Mouse (Mus musculus) bone marrow, adult 2 months (tissue): ENCODE data around the gene Adcy4. TPM values are rescaled to one million over a fixed set of nuclear protein-coding genes. Genes with fewer than 3 reads are reported as not detected.

Experiments used
- H3K27ac ChIP-seq: fragments of 200-500 bp; 2 replicates; pipeline ENCODE4 v1.5.1; 2012; ENCODE audit warnings: low read depth, mild to moderate bottlenecking, control low read depth, inconsistent platforms, low read length; ENCODE audit not compliant: control insufficient read depth, poor library complexity, insufficient read depth
- H3K4me1 ChIP-seq: fragments of 200-500 bp; 2 replicates; pipeline ENCODE4 v1.6.1; 2011; ENCODE audit warnings: low read length; ENCODE audit not compliant: control insufficient read depth, insufficient read depth
- H3K4me3 ChIP-seq: fragments of 200-500 bp; replicated peaks from 2 replicates; pipeline ENCODE3; 2011; ENCODE audit warnings: mild to moderate bottlenecking, low read depth, low read length, control low read depth; ENCODE audit not compliant: control insufficient read depth
- CTCF ChIP-seq: fragments of 200-500 bp; IDR thresholded peaks from 2 replicates; pipeline ENCODE4 v1.5.1; 2011; ENCODE audit warnings: low read length, control low read depth; ENCODE audit not compliant: control insufficient read depth, insufficient read depth
- POLR2A ChIP-seq: fragments of 200-500 bp; IDR thresholded peaks from 2 replicates; pipeline ENCODE4 v1.6.1; 2011; ENCODE audit warnings: low read depth, mild to moderate bottlenecking, control low read depth, low read length, borderline replicate concordance; ENCODE audit not compliant: control insufficient read depth
- WGBS: fragments of 180-500 bp; shearing (Covaris S2); methylation state at CpG from one replicate; pipeline ENCODE4 v1.1.7; 2018; 5-methylcytosine and 5-hydroxymethylcytosine counted together
- polyA plus RNA-seq: library from polyadenylated mRNA; stranded (reverse); fragments of >200 nt; gene quantifications from 2 replicates; pipeline ENCODE4 v1.2.4, GENCODE M21; 2011; ENCODE audit warnings: low replicate concordance; ENCODE audit not compliant: missing spikeins, insufficient read depth, insufficient read length

Adcy4 gene
- polyA plus RNA-seq = 2.3 and 4.7 TPM in 2 replicates

DNA sequence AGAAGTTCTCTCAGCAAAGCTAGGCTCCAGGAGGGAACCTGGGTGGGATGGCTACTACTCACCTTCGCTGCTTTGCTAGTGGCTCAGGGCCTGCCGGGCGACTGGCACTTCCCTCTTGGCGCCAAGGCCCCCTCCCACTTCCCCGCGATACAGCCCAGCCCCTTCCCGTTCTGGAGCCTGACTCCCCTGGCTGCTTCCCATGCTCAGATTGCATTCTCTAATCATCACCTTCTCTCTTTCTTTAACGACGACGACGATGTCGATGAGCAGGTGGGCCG, at the start of gene Adcy4:
Gene Adcy4 (minus strand): TSS at position 138 of the 278 bp plus-strand sequence.
- TF ChIP-seq CTCF = no peak
- 46% methylated on average over 13 of the region's 13 CpGs for WGBS
- 0 out of 2 replicates have a peak within 1 kb of the TSS, but pooled peaks have one; percentile 19 for H3K27ac ChIP-seq
- peaks cover 3% of the 10 kb centered on the region; the same call in 1 of the 2 replicates for H3K4me1 ChIP-seq
- H3K4me3 ChIP-seq = no peak within 1 kb of the TSS

- H3K4me1 ChIP-seq = no peaks in the 10 kb centered on the region
- no peak overlapping the region for H3K4me3 ChIP-seq
- TF ChIP-seq POLR2A = no peak
- no peak for TF ChIP-seq CTCF
- WGBS = 81% methylated on average over 4 of the region's 4 CpGs
- no peak overlapping the region for H3K27ac ChIP-seq
These were observed 49.2 kb upstream of the Adcy4 start for GRCm38 (mm10) chr14:55833126-55833525.

GRCm38 (mm10) chr14:55830331-55830730, 46.4 kb upstream of the Adcy4 start:
- no peaks in the 10 kb centered on the region for H3K4me1 ChIP-seq
- no peak overlapping the region for H3K4me3 ChIP-seq
- H3K27ac ChIP-seq = no peak overlapping the region
- TF ChIP-seq POLR2A (no peak), CTCF (no peak)
- 56% methylated on average over 4 of the region's 4 CpGs for WGBS

DNA sequence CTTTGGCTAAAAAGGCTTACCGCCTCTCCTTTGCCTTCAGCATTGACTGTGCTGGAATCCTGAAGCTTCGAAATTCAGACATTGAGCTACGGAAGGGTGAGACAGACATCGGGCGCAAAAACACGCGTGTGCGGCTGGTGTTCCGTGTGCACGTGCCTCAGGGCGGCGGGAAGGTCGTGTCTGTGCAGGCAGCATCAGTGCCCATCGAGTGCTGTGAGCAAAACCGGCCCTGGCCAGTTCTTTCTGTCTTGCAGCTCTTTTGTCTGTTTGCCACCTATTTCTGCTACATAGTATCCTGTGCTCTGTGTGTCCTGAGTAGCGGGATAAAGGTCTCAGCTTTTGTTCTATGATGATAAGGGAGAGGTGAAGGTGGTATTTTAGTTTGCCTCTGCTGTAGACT, 46.0 kb upstream of the Adcy4 start:
- Histone ChIP-seq H3K27ac (no peak overlapping the region), H3K4me3 (no peak overlapping the region), H3K4me1 (no peaks in the 10 kb centered on the region)
- WGBS = 89% methylated on average over 16 of the region's 16 CpGs
- no peak for TF ChIP-seq CTCF
- TF ChIP-seq POLR2A = no peak

DNA sequence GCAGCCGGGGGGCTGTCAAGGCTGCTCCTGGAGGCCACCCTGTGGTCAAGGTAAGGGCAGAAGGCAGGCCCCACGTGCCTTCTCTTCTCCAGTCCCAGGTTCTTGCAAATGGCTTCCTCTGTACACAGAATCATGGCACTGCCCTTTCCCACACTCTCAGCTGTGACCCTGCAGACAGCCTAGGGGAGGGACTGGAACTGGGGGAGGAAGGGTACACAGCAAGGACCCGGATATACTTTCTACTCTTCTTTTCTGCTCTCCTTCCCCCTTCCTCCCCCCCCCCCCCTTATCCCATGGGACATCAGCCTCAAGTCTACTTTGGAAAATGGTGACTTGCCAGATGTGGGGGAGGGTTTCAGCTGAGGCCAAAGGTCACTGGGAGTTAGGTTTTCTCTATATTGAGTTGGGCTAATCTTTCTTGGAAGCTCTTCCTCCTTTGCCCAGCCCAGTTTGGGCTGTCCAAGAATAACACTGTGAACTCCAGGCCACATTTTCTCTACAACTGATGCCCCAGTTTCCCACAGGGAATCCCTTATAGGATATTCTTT, 44.9 kb upstream of the Adcy4 start:
- Histone ChIP-seq H3K4me1 (no peaks in the 10 kb centered on the region), H3K27ac (no peak overlapping the region), H3K4me3 (no peak overlapping the region)
- TF ChIP-seq POLR2A (no peak), CTCF (no peak)
- WGBS = 63% methylated on average over 3 of the region's 3 CpGs

GRCm38 (mm10) chr14:55826551-55827340, 42.9 kb upstream of the Adcy4 start:
- no peak overlapping the region for H3K4me3 ChIP-seq
- WGBS = 60% methylated on average over 41 of the region's 41 CpGs
- H3K4me1 ChIP-seq = no peaks in the 10 kb centered on the region; the same call in 1 of the 2 replicates
- H3K27ac ChIP-seq = no peak overlapping the region; the same call in 1 of the 2 replicates
- TF ChIP-seq CTCF (no peak), POLR2A (no peak)

DNA sequence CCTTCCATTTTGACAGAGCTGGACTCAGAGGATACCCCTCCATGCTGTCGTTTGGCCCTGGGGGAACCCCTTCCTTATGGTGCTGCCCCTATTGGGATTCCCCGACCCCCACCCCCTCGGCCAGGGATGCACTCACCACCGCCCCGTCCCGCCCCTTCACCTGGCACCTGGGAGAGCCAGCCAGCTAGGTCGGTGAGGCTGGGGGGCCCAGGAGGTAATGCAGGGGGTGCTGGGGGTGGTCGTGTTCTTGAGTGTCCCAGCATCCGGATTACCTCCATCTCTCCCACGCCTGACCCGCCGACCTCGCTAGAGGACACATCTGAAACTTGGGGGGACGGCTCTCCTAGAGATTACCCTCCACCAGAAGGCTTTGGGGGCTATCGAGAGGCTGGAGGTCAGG, 42.2 kb upstream of the Adcy4 start:
- 27% methylated on average over 15 of the region's 15 CpGs for WGBS
- Histone ChIP-seq H3K27ac (no peak overlapping the region; the same call in 1 of the 2 replicates), H3K4me3 (no peak overlapping the region), H3K4me1 (no peaks in the 10 kb centered on the region; the same call in 1 of the 2 replicates)
- no peak for TF ChIP-seq POLR2A

GRCm38 (mm10) chr14:55825216-55826051, 41.5 kb upstream of the Adcy4 start:
- no peak overlapping the region; the same call in 1 of the 2 replicates for H3K27ac ChIP-seq
- WGBS = 6% methylated on average over 30 of the region's 37 CpGs
- TF ChIP-seq CTCF (no peak), POLR2A (no peak)
- no peak overlapping the region for H3K4me3 ChIP-seq
- H3K4me1 ChIP-seq = no peaks in the 10 kb centered on the region; the same call in 1 of the 2 replicates
